Mouse (Mus musculus): ENCODE data around the gene Gpbp1.

The Gpbp1 gene

DNA sequence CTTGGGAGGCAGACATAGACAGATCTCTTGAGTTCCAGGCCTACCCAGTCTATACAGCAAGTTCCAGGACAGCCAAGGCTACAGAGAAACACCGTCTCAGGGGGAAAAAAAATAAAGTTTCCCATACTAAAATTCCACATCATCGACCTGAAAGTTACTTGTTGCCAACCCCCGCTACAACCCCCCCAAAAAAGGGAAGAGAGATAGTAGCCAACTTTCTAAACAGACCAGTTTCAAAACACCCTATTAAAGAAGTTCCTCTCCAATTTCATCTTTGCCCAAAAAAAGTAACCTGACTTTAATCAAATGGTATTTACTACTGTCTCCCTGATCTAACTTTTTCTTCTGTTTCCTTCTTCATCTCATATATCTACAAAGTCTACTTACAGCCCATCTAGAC is 22.6 kb downstream of the Gpbp1 start:
- no peak for DNase-seq (ENCODE audit: low spot score in 2 of 2)

DNA sequence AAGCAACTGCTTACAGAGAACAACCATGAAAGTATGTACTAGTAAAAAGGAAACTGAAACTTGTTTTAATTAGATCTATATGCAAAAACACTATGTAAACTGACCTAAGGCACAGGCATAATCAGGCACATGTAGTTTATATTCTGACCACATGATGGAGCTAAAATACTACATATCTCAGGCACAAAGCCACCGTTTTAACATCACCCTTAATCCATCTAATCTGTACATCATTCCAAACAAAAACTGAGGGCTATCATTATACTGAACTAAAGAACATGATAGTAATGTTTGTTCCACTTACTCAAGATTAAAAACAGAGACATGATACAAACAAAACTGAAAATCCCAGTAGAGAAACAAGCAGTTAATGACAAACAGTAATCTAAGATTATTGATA is 28.5 kb downstream of the Gpbp1 start:
- no peak for DNase-seq (ENCODE audit: low spot score in 2 of 2)

DNA sequence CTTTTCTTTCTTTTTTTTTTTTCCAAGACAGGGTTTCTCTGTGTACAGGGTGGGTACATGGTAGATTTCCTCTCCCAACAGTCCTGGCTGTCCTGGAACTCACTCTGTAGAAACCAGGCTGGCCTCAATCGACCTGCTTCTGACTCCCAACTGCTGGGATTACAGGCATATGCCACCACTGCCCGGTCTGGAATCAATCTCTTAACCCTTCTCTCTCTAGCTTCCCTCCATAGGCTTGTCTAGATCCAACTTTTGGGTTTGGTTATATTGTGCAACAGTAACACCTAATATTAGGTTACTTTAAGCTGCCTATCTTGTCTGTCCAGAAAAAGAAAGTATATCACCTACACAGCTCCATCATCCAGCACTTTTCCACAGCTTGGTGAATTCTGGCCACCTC is 33.1 kb downstream of the Gpbp1 start:
- no peak for DNase-seq (ENCODE audit: low spot score in 2 of 2)

DNA sequence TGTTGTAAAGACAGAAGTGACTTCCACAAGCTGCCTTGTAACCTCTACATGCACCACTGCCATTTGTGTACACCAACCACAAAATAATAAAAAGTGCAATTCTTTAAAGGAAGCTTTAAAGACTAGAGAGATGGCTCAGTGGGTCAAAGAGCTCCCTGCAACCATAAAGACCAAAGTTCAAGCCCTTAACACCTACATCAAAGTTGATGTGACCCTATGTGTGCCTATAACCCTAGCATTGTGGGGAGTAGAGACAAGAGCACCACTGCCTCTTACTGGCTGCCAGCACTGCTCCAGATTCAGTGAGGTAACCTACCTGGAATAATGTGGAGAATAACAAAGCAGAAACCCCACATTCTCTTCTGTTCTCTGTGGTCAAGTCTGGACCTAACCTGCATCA is 45.6 kb downstream of the Gpbp1 start:
- no peak for DNase-seq (ENCODE audit: low spot score in 2 of 2)

DNA sequence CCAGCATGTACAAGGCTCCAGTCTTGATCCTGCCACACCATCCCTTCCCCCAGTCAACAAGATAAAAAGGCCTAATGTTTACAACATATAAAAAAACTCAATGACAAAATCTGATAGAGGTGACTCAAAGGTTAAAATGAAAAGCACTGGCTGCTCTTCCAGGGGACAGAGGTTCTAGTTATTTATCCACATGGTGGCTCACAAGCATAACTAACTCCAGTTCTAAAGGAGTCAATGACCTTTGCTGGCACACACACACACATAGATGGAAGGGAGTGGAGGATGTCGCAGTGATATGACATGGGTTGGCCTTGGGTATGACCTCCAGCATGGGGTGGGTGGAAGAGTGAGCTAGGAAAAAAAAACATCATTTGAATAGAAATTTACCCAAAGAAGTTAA is 58.7 kb downstream of the Gpbp1 start:
- DNase-seq (ENCODE audit: low spot score in 2 of 2): no peak

DNA sequence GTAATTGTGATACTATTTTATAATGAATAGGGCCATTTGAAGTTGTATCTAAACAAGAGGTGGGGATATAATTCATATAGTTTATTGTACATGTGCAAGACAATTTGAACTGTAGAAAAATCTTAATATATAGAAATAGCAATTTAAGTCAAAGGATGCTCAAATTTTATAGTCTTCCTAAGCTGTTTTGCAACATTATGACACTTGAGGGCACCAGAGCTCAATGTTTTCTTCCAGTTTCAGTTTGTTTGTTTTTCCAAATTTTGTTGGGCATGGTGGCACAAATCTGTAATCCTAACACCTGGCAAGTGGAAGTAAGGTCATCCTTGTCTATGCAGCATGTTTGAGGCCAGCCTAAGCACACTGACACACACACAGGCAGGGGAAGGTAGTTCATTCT is 68.6 kb downstream of the Gpbp1 start:
- DNase-seq (ENCODE audit: low spot score in 2 of 2): no peak

DNA sequence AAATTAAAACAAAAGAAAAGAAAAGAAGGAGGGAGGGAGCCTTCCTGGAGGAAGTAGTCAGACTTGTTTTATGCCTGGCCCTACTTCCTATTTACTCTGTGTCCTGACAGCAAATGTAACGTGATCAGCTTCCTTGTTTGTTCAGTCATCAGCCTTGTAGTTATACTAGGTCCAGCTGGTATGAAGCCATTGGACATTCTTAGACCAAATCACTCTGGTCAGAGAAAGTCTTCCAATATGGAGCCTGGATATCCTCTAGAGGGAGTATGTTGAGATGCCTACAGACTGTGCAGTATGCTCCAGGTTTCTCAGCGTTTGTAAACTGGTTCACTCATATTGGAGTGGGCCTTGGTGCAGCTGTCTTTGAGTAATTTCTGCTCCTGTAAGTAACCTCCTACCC is 71.8 kb downstream of the Gpbp1 start:
- DNase-seq (ENCODE audit: low spot score in 2 of 2): no peak

DNA sequence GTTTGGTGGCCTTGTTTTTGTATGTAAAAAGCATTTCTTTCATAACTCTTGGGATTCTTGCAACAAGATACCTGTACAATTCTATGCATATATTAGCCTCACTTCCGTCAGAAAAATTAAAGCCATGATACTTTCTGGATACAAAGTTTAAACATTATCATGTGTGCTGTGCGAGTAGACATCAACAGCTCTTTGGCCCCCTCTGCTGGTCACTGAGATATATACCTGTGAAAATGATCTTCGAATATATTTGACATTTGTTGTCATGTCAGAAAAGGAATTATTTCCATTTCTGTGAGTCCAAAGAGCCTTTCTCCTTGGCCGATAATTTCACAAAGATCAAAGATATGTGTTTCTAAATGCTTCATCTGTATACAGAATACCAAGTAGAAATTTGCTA is 76.8 kb downstream of the Gpbp1 start:
- DNase-seq (ENCODE audit: low spot score in 2 of 2): peak; percentile 81 to 84

DNA sequence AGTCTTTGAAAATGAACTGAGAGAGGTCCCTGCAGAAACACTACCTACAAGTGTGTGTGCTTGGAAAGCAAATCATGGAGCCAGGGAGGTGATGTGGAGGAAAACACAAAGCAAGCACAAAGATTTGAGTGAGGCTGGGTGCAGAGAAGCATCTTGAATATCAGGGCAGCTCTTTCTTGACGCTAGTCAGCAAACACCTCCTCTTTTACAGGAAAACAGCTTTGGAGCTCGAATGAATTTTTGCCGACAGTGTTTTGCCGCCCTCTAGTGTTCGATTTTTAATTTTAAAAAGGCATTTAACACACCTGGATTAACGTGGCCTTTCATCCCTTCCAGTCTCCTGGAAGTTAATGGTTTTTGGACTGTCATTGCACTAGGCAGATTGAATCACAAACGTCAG is 79.1 kb downstream of the Gpbp1 start:
- peak; percentile 53 to 64 for DNase-seq (ENCODE audit: low spot score in 2 of 2)

DNA sequence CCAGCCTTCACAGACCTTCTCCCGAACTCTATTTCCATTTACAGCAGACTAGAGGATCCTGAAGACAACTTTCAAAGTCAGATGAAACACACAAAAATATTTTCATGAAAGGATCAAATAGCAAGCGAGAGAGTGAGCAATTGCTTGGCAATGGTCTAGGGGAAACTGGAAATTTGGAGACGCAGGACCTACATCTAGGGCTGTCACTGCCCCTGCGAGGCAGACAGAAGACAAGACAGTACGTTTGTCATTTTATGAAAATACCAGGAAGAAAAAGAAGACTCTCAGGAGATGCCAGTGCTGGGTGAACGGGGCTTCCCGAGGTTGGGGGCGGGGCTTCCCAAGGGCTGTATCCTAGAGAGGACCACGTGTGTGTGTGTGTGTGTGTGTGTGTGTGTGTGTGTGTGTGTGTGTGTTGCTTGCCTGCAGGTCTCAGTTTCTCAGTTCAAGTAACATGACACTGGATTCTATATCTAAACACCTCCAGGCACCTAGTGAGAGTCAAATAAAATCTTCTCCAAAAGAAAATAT is 83.0 kb downstream of the Gpbp1 start:
- DNase-seq (ENCODE audit: low spot score in 2 of 2): no peak

DNA sequence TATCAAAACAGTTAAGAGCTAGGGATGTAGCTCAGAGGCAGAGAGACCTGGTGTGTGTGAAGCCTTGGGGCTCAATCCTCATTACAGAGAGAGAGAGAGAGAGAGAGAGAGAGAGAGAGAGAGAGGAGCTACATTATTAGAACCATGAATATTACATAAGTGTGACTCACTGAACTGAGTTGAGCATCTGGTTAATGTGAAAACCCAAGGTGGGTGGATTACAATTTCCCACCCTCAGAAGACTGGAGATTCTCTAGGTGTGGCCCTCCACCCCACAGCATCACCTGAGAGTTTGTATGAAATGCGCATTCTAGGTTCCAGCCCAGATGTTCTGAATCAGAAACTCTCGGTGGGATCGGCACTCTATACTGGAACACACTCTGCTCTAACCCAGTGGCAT is 84.0 kb downstream of the Gpbp1 start:
- DNase-seq (ENCODE audit: low spot score in 2 of 2): no peak

DNA sequence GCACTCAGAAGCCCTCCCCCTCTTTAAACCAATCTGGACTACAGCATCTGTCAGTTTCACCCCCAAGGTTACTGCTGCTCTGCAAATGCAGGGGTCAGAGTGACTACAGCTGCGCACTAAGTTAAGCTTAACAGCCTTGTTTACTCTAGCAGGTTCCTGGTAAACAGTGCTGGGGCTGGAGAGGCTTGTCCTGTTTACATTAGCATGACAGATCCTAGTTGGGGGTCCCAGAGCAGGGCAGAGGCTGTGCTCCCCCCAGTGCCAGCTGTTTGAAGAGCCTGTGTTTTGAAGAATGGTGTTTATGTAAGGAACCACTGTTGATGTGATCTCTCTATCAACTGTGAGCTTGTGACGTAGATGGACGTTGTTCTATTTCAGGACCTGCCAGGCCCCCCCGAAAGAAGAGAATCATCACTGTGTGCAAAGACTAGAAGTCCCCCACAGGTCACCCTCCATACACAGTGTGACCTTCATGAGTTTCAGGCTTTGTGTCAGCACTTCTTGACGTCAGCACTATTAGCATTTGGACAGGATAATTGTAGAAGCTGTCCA is 92.2 kb downstream of the Gpbp1 start:
- DNase-seq (ENCODE audit: low spot score in 2 of 2): no peak

DNA sequence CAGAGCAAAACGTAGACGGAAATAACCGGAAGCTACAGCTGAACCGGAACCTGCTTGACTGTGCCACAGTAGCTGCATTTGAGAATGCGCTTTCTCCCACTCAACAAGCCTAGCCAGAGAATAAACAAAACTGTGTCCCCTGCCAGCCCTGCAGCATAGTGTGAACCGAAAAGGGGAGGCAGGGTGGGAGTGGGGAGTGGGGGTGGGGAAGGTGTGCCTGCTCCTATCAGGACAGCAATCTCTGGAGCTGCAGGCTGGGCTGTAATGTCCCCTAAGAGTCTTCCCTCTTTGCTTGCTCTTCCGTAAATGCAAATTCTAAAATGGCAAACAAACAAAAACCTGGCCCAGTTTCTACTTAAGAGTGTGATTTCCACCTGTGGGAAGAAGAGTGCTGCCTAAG is 92.8 kb downstream of the Gpbp1 start:
- no peak for DNase-seq (ENCODE audit: low spot score in 2 of 2)

DNA sequence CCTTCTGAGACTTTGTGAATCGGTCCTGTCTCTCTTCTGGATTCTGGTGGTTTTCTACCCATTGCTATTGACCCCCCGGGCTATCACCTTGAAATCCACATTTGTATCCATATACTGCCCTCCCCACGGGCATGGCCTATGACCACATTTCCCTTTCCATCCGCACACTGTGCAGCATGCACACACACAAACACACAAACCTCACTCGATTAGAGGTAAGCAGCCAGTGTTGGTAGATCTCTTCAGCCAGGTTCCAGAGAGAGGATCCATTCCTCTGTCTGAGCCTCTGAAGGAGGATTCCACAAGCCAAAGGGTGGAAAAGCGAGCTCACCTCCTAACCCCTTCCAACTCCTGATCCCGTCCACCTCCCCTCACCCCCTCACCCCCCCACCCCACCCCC is 94.4 kb downstream of the Gpbp1 start:
- DNase-seq (ENCODE audit: low spot score in 2 of 2): no peak

DNA sequence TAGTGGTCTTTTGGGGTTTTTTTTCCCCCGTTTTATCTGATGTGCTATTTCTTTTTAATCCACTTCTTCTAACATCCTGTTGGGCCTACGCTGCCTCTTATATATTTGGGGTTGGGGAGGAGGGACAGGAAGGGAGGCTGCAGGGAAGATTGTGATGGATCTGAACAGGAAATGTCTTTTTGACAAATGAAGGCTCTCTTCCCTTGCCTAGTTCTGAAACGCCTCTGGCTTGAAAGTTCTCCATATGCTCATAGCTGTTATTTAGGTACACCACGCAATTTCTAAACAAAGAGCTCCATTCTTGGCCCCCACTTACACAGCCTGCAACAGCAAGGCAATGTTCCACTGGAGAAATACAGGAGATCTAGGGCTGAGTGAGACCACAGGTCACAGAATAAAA is 95.0 kb downstream of the Gpbp1 start:
- DNase-seq (ENCODE audit: low spot score in 2 of 2): peak; percentile 42 to 47

DNA sequence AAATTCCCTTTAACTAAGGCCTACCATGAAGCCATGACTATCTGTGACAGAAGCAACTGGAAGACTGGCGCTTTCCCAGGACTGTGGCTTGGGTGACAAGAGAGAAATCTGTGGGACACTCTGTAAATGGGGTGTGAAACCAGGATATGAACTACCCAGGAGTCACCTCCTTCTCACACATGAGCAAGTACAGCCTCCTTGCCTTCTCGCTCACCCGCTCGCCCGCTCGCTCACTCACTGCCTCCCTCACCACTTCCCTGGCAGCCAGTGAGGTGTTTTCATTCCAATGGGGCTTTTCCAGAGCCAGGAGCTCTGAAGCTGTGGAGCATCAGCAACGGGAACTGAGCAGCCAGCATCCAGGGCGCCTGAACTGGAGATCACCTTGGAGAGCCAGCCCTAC is 95.6 kb downstream of the Gpbp1 start:
- DNase-seq (ENCODE audit: low spot score in 2 of 2): peak; percentile 62 to 68

DNA sequence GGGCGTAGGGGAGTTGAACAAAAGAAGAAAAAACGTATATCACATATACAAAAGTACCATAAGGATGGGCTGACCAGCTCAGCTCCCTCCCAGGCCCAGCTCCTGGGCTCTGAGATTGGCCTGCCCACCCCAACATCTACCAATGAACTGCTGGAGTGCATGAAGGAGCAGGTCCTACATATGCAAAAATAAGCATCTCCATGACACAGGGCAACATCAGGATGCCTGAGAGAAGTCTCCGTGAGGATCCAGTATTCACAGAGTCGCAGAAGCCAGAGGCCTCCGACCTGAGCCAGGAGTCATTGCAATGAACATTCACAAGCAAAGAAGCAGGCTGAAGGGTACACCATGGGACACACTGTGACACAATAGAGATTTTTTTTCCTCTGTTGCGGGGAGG is 96.5 kb downstream of the Gpbp1 start:
- DNase-seq (ENCODE audit: low spot score in 2 of 2): no peak

DNA sequence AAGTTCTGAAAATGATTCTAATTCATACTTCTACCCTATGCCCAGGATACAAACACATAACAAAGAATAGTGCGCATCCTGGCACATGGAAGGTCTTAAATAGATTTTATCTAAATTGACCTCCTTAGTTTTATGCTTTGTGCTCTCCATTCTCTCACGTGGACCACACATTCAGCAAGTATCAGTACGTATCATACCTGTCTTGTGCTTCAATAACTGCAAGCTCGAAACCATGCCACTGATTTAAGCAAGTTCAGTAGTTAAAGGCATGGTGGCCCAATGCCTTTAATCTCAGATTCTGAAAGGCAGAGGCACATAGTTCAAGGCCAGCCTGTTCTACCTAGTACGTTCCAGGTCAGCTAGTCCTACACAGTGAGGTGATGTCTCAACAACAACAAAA is 98.5 kb downstream of the Gpbp1 start:
- no peak for DNase-seq (ENCODE audit: low spot score in 2 of 2)

DNA sequence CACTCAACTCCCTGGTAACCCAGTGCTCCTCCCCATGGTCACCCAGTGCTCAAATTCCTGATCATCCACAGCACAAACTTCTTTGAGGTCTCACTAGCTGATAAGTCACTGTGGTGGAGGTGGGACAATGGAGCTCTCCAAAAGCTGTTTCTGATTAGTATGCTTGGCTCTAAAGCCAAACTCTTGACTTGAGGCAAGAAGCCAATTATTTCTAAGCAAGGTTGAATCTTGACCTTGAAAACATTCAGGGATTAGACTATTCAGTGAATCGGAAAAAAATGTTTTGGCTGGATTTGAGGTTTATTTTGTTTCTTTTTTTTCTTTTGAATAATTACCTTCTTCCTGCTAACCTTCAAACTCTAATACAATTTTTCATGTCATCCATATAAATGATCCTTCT is 98.9 kb downstream of the Gpbp1 start:
- no peak for DNase-seq (ENCODE audit: low spot score in 2 of 2)

DNA sequence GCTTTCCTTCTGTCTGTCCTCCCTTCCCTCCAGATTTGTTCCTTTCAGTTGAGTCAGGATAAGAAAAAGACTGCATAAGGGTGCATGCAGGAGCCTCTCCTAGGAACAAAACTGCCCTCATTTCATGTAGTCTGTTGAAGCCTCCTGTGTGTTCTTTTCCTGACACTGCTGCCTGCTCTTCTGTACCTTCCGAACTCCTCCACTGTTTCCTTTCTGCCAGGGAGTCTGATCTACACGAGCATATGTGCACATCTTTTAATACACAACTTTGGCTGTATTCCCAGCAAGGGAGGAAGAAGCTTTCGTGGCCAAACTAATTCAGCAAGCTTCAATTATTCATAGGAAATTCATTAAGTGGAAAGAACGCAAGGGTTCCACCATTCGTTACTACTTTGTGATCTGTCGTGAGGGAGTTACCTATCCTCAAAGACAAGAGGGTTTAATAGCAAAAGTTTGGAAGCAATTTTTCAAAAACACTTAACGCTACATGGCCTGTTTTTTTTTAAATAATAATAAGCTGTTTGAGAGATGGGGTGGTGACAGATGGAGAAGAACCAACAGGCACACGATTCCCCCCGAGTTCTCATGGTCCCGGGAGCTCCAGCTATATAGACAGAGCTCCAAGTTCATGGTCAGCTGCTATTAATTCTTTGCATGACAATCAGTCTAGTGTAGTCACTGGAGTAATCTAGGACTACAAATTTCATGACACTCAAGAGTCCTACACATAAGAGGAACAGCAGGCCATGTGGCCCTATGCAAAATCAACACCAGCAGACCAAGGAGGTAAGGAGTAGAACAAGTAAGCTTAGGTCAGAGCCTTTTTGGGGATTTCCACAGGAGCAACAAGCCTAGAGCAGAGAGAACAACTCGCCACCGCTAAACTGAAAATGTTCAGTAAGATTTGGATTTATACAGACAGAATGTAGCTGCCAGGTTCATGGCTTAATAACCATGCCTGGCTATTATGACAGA is 105.6 kb downstream of the Gpbp1 start:
- DNase-seq (ENCODE audit: low spot score in 2 of 2): peak in 1 of 2 experiments; percentile 28
